Mouse (Mus musculus) embryo, embryonic 11.5 days (tissue): ENCODE results near the gene Cyb561d1.
"Not testable (repeated sequence)": the region's sequence is repeated elsewhere in the genome, so short reads cannot be mapped to it uniquely, and the experiment has no call there.

Experiments used
- DNase-seq: peaks from one replicate; pipeline ENCODE4 v3.0.0-alpha.2; 2012; ENCODE audit warnings: low read depth, low spot score

Gene Cyb561d1

GRCm38 (mm10) chr3:108200329-108201323, at the start of gene Cyb561d1:
Cyb561d1 (minus strand) TSS chr3:108201212.
- DNase-seq, result peak; percentile 82

DNA sequence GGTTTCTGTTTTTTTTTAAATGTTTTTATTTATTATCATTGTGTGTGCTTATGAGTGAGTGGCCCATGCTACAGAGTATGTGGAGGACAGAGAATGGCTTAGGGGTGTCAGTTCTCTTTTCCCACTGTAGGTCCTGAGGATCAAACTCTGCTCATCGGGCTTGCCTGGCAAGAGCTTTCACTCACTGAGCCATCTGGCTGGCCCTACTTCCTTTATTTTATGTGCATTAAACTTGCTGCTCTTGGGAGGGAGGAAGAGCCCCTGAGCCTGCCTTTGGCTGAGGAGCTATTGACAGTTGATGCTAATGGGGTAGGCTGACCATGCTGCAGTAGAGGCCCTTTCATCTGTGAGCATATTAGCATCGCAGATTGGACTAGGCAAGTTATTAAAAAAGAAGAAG, 45.8 kb upstream of the Cyb561d1 start:
- DNase-seq, result no peak

- no peak for DNase-seq
Observed at GRCm38 (mm10) chr3:108241243-108241839, 40.3 kb upstream of the Cyb561d1 start.

GRCm38 (mm10) chr3:108237474-108238102, 36.6 kb upstream of the Cyb561d1 start:
- not testable (repeated sequence) for DNase-seq

GRCm38 (mm10) chr3:108231646-108232045, 30.6 kb upstream of the Cyb561d1 start:
- DNase-seq, result no peak

GRCm38 (mm10) chr3:108227521-108227920, 26.5 kb upstream of the Cyb561d1 start:
- no peak for DNase-seq

DNA sequence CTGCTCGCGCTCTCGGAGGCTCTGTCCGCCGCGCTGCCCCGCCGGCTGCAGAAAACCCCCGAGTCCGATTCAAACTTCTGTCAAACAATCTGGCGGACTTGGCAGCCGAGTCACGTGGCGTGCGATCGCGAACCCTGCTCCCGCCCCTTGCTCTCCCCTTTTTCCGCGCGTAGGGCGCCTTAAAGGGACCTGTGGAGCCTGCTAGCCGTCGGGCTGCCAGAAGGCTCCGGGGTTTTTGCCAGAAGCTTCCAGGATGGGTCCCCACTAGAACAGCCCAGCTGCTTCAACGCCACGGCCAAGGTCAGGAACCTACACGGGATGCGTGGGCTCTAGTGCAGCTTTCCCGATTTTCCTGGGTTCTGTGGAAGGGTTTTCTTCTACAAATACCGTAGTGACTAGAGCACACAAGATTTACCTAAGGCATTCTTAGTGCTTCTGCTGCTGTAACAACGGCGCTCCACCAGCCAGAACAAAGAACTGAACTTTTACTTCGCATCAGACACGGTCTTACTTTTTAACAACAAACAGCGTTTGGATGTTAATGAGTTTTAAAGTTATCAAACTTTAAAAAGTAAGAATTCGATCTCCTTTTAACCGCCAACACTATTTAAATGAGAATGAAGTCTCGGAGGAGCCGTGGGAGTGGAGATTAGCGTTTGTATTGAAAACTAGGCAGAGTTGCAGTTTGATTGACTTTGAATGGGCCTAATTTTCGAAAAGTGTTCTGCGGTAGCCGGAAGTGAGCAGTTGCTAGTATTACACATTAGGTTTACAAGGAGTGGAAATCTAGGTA, 25.7 kb upstream of the Cyb561d1 start, which contains the start of gene Sypl2:
Sypl2 (minus strand) TSS at position 91 of the 793 bp plus-strand sequence.
- DNase-seq, result no peak

GRCm38 (mm10) chr3:108225711-108226557, 24.9 kb upstream of the Cyb561d1 start:
- no peak for DNase-seq

DNA sequence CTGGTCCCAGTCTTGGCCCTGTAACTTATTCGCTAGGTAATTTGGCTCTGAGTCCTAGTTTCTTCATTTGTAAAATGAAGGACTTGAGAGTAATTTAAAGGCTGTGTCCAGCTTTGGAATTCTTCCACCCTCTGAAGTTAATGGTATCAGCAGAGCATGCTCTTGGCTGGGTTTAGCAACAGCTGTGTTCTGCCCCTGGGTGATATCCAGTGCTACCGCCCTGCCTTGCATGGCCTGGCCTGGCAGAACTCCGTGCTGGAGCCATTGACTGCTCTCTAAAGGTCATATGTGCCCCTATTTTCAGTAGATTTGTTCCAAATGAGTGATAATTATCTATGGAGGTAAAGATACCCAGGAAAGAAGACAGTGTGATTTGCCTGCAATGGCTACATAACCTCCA, 19.6 kb upstream of the Cyb561d1 start:
- DNase-seq, result no peak

- DNase-seq, result no peak
Observed at GRCm38 (mm10) chr3:108214734-108215133, 13.7 kb upstream of the Cyb561d1 start.

GRCm38 (mm10) chr3:108212406-108212805, 11.4 kb upstream of the Cyb561d1 start:
- no peak for DNase-seq

DNA sequence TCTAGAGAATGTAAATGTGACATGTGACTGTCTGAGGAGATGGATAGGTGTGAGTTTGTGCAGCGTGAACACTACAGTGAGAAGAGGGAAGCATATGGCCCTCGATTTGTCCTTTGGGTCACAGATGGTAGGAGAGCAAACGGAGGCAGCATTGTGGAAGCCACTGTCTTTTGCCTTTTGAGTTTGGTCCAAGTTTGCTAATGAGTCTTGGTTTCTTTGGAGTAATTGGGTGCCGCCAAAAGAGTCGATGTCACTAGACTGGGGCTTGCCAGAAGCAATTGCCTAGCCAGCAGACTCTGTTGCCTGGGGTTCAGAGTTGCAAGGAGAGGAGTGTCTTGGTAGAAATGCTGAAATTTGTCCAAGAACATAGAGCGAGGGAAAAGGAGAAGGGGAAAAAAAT, 10.8 kb upstream of the Cyb561d1 start:
- DNase-seq, result no peak

- peak; percentile 53 for DNase-seq
Observed at GRCm38 (mm10) chr3:108210771-108211139, 9.7 kb upstream of the Cyb561d1 start, which contains the start of gene Atxn7l2. Atxn7l2 (minus strand) TSS chr3:108210934.

DNA sequence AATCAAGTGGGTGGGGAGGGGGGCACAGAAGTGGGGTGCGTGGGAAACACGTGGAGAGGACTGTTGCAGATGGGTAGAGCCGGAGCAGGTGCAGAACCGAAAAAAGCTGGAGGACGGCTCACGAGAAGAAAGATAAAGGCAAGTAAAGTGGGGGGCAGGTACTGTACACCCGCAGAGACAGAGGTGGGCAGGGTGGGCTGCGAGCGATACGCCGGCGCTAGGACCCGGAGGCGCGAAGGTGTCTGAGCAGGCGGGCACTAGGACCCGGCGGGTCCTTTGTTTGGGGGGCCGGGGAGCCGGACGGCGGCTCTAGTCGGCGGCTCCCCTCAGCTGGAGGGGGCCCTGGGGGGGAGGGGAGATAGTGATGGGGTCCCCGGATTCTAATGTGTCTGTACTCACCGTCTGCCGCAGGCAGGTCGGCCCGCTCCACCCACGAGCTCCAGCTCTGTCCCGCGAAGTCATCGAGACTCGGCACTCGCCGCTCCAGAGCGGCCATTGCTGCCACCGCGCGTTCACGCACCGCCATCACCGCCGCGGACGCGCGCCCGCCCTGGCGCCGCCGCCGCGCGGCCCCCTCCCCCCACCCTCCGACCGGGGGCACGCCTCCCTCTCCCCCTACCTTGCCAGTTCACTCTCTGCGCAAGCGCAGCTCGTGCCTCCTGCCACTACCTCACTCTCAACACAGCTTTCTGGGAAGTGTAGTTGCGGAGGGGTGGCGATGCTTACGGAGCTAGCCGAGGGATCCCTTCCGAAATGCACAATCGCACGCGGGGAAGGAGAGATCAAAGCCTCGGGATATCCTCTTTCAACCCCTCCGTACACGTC, 9.1 kb upstream of the Cyb561d1 start:
- DNase-seq, result peak; percentile 95

- DNase-seq, result no peak
Observed at GRCm38 (mm10) chr3:108209536-108209935, 8.5 kb upstream of the Cyb561d1 start.

GRCm38 (mm10) chr3:108209001-108209400, 8.0 kb upstream of the Cyb561d1 start:
- no peak for DNase-seq

DNA sequence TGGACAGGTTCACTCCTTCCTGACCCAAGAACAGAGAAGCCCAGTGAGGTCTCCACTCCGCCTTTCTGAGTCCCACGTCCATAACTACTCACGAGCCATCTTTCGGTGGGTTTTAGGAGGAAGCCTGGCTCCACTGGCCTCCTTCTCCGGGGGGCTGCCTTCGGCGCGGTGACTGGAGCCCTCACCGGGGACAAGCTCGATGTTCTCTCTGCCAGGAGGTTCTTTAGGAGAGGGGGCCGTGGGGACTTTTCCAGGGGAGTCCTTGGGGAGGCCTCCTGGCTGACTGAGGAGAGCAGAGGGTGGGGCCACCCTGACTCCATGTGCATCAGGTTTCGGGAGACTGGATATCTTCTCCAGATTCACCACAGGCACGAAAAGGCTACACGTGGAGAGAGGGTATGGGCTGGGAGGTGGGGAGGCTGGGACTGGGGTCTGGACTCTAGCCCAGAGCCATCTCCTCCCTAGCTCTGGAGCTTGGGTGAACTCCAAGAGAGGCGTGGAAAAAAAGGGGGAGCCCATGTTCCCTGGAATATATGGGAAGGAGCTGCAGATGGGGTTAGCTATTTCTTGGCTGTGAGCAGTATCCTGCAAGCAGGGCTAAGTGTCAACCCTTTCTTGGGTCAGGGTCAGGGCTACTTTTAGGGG, 5.8 kb upstream of the Cyb561d1 start:
- no peak for DNase-seq

DNA sequence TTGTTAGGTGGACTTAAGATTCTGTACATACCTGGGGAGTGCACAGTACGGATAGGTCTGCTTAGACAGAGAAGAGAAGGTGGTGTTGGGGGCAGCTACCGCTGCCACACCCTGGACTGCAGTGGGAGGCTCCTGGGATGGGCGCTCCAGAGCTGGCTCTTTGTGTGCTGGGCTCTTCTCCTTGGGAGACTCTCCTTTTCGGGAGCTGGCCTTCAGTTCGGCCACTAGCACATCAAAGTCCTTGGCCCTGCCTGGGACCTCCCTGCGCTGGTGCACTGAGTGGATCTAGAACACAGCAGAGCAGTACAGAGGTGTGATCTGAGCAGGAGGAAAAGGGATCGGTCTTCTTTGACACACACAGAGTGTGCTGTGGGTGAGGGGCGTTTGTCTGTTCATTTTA, 4.6 kb upstream of the Cyb561d1 start:
- no peak for DNase-seq

- no peak for DNase-seq
Observed at GRCm38 (mm10) chr3:108204470-108204869, 3.5 kb upstream of the Cyb561d1 start.
